Mouse (Mus musculus) adrenal gland, adult 18-20 months (tissue): ENCODE results near the gene Cdh23. TPM values are rescaled to one million over a fixed set of nuclear protein-coding genes. Genes with fewer than 3 reads are reported as not detected.

Experiments used
- DNase-seq, 2 experiments: peaks; one replicate each; pipeline ENCODE4 v3.0.0; 2021 to 2022; ENCODE audit warnings: low spot score in 2 of 2
- total RNA-seq, 2 experiments: library from RNA; stranded (reverse); gene quantifications; 1 replicate in 1 of 2; 2 replicates in 1 of 2; pipeline ENCODE4 v1.2.3; 2021

Cdh23 gene
- total RNA-seq, 2 experiments from 2014 or later: 1.3 to 1.8 TPM

- no peak for DNase-seq
These were observed 201.2 kb downstream of the Cdh23 start for GRCm38 (mm10) chr10:60495070-60495469.

GRCm38 (mm10) chr10:60491538-60491937 is 204.8 kb downstream of the Cdh23 start:
- DNase-seq: no peak

- no peak for DNase-seq
These were observed 214.9 kb downstream of the Cdh23 start for GRCm38 (mm10) chr10:60481381-60481780.

GRCm38 (mm10) chr10:60474549-60474948 is 221.7 kb downstream of the Cdh23 start:
- DNase-seq: no peak

GRCm38 (mm10) chr10:60473782-60474322 is 222.4 kb downstream of the Cdh23 start:
- DNase-seq: no peak

- DNase-seq: no peak
These were observed 228.5 kb downstream of the Cdh23 start for GRCm38 (mm10) chr10:60467752-60468151.

- DNase-seq: no peak
These were observed 232.2 kb downstream of the Cdh23 start for GRCm38 (mm10) chr10:60463953-60464647.

- DNase-seq: no peak
These were observed 239.5 kb downstream of the Cdh23 start for GRCm38 (mm10) chr10:60456662-60457397.

- DNase-seq: no peak
These were observed 241.1 kb downstream of the Cdh23 start for GRCm38 (mm10) chr10:60455193-60455592.

GRCm38 (mm10) chr10:60447186-60447585 is 249.1 kb downstream of the Cdh23 start:
- no peak for DNase-seq

GRCm38 (mm10) chr10:60445031-60445593 is 251.2 kb downstream of the Cdh23 start:
- peak in 1 of 2 experiments; percentile 3 for DNase-seq

- DNase-seq: no peak
These were observed 253.2 kb downstream of the Cdh23 start for GRCm38 (mm10) chr10:60443078-60443477.

- no peak for DNase-seq
These were observed 254.0 kb downstream of the Cdh23 start for GRCm38 (mm10) chr10:60442321-60442720.

GRCm38 (mm10) chr10:60432679-60433078 is 263.6 kb downstream of the Cdh23 start:
- DNase-seq: no peak

- DNase-seq: no peak
These were observed 265.7 kb downstream of the Cdh23 start for GRCm38 (mm10) chr10:60430591-60430990.

GRCm38 (mm10) chr10:60430001-60430400 is 266.3 kb downstream of the Cdh23 start:
- DNase-seq: no peak

- no peak for DNase-seq
These were observed 273.5 kb downstream of the Cdh23 start for GRCm38 (mm10) chr10:60422756-60423155.

GRCm38 (mm10) chr10:60419624-60420023 is 276.7 kb downstream of the Cdh23 start:
- DNase-seq: no peak

GRCm38 (mm10) chr10:60418137-60418536 is 278.2 kb downstream of the Cdh23 start:
- DNase-seq: peak; percentile 66 to 69

- no peak for DNase-seq
These were observed 279.2 kb downstream of the Cdh23 start for GRCm38 (mm10) chr10:60417041-60417440.

GRCm38 (mm10) chr10:60413756-60414155 is 282.5 kb downstream of the Cdh23 start:
- DNase-seq: no peak

- no peak for DNase-seq
These were observed 284.5 kb downstream of the Cdh23 start for GRCm38 (mm10) chr10:60411794-60412193.
